Mouse (Mus musculus) liver, postnatal 0 days (tissue): ENCODE results near the gene Cbr1.

Source experiments
- CTCF ChIP-seq: sonication (generic); IDR thresholded peaks from 2 replicates; pipeline ENCODE4 v1.5.1; 2016; ENCODE audit warnings: antibody characterized with exemption, low read depth
- EP300 ChIP-seq: IDR thresholded peaks from 2 replicates; pipeline ENCODE4 v1.6.1; 2016; ENCODE audit warnings: antibody characterized with exemption, low read depth, mild to moderate bottlenecking

DNA sequence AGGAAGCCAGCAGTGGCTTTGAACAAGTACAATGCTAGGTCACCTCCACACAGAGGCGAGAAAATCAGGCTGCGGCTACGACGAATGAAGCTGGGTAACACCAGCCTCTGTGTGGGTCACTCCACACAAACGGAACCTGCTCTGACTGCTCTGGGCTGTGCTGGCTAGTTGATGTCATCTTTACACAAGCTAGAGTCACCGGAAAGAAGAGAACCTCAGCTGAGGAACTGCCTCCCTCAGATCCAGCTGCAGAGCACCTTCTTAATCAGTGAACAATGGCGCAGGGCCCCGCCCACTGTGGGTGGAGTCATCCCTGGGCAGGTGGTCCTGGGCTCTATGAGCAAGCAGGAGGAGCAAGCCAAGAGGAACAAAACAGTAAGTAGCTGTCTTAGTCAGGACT, 19.3 kb upstream of the Cbr1 start:
- TF ChIP-seq CTCF (no peak), EP300 (no peak)
